Mouse (Mus musculus) hindbrain, embryonic 14.5 days (tissue): ENCODE results near the gene Zfp811. TPM values are rescaled to one million over a fixed set of nuclear protein-coding genes. Genes with fewer than 3 reads are reported as not detected.

Source experiments
- ATAC-seq: fragments of 200-750 bp; cut with Nextera tagmentation; 2 replicates; pipeline ENCODE4 v1.8.0; 2017; ENCODE audit warnings: moderate number of reproducible peaks, mild to moderate bottlenecking, moderate TSS enrichment, moderate library complexity; ENCODE audit not compliant: low FRiP score
- DNase-seq: peaks from one replicate; pipeline ENCODE4 v3.0.0-alpha.2; 2015; ENCODE audit warnings: low spot score
- H3K27ac ChIP-seq: fragments of 300-500 bp; sonication (generic); 2 replicates; pipeline ENCODE4 v1.5.1; 2014; ENCODE audit warnings: mild to moderate bottlenecking, moderate library complexity
- H3K27me3 ChIP-seq: fragments of 300-500 bp; sonication (generic); 2 replicates; pipeline ENCODE4 v1.6.1; 2014; ENCODE audit warnings: mild to moderate bottlenecking, low read length, mixed read lengths; ENCODE audit not compliant: control insufficient read depth, insufficient read depth
- H3K36me3 ChIP-seq: fragments of 300-500 bp; sonication (generic); replicated peaks from 2 replicates; pipeline ENCODE4 v1.6.1; 2014; ENCODE audit not compliant: control insufficient read depth, insufficient read depth
- H3K4me1 ChIP-seq: fragments of 300-500 bp; sonication (generic); replicated peaks from 2 replicates; pipeline ENCODE4 v1.6.1; 2014; ENCODE audit warnings: antibody characterized with exemption, low read length, mixed read lengths; ENCODE audit not compliant: control insufficient read depth, insufficient read depth
- H3K4me2 ChIP-seq: fragments of 300-500 bp; sonication (generic); replicated peaks from 2 replicates; pipeline ENCODE4 v1.6.1; 2014; ENCODE audit warnings: mild to moderate bottlenecking, moderate library complexity
- H3K4me3 ChIP-seq: fragments of 300-500 bp; sonication (generic); replicated peaks from 2 replicates; pipeline ENCODE4 v1.5.1; 2014; ENCODE audit warnings: mild to moderate bottlenecking, low read length
- H3K9ac ChIP-seq: fragments of 300-500 bp; sonication (generic); 2 replicates; pipeline ENCODE4 v1.6.1; 2014
- H3K9me3 ChIP-seq: fragments of 300-500 bp; sonication (generic); 2 replicates; pipeline ENCODE4 v1.6.1; 2016; ENCODE audit warnings: low read length; ENCODE audit not compliant: control insufficient read depth
- WGBS: fragments of 180-500 bp; shearing (Covaris S2); extraction: QIAGEN DNeasy Blood & Tissue Kit; methylation state at CpG from one replicate; pipeline ENCODE4 v1.1.7; 2014; 5-methylcytosine and 5-hydroxymethylcytosine counted together
- polyA plus RNA-seq: library from polyadenylated mRNA; unstranded; fragments of >200 nt; fragmentation: Nextera tagmentation; extraction: Ambion mirVana; gene quantifications from 2 replicates; pipeline ENCODE4 v1.2.1, GENCODE M21; 2014

Zfp811 gene
- polyA plus RNA-seq, 1 experiment from 2014 or later, result 46.8 TPM

GRCm38 (mm10) chr17:32814136-32814535 lies 4.4 kb upstream of the Zfp811 start:
- H3K4me2 ChIP-seq, result no peak overlapping the region
- H3K9me3 ChIP-seq, result no peaks in the 10 kb centered on the region
- peaks cover 35% of the 10 kb centered on the region for H3K36me3 ChIP-seq
- H3K4me3 ChIP-seq, result no peak overlapping the region
- 78% methylated on average over 7 of the region's 7 CpGs for WGBS
- H3K27ac ChIP-seq, result no peak overlapping the region
- no peak for DNase-seq
- ATAC-seq, result no peak
- no peaks in the 10 kb centered on the region for H3K27me3 ChIP-seq
- H3K4me1 ChIP-seq, result 0 out of 2 replicates have a peak, but pooled peaks cover 7% of the 10 kb centered on the region
- H3K9ac ChIP-seq, result no peak overlapping the region

DNA sequence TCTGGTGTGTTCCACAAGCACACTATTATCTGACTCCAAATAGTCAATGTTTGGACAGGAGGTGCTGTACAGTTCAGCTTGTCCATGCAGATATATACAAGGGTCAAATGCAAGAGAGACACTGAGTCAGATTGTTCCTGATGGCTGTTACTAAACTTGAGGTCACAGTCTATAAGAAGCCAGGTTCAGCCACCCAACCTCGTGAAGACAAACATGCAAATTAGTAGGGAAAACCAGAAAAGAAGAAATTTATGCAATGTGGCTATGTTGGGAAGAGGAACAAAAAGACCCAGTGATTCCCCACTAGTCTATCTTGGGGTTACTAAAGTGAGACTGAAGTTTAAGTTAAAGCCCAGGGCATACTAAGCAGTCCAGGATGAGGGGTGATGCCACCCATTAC lies 917 bp upstream of the Zfp811 start:
- Histone ChIP-seq H3K36me3 (peaks cover 10% of the 10 kb centered on the region; the same call in 1 of the 2 replicates), H3K27ac (peak overlapping the region; percentile 62), H3K9ac (no peak overlapping the region), H3K4me3 (no peak overlapping the region), H3K4me2 (peak overlapping the region; percentile 78), H3K4me1 (peaks cover 28% of the 10 kb centered on the region), H3K9me3 (no peaks in the 10 kb centered on the region), H3K27me3 (no peaks in the 10 kb centered on the region)
- no peak for DNase-seq
- no peak for ATAC-seq
- 15% methylated on average over 1 of the region's 1 CpGs for WGBS

DNA sequence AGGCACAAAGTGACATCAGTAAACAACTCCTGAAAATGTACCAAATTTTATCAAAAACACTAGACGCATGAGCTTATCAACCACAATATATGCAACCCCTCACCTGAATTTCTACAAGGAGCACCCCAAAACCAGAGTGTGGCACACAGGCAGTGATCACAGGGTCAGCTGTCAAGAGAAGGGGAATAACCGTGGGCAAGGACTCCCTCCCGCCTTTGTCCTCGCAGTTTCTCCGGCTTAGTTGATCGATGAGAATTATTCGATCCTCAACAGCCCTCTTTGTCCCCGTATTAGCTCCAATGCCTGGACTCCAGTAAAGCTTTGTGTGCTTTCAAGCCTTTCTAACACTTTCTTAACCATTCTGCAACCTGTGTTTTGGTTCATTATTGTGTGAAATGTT lies 810 bp downstream of the Zfp811 start:
- Histone ChIP-seq H3K36me3 (no peaks in the 10 kb centered on the region), H3K4me3 (peak overlapping the region; percentile 64), H3K4me2 (peak overlapping the region; percentile 78), H3K4me1 (peaks cover 30% of the 10 kb centered on the region), H3K27ac (peak overlapping the region; percentile 94), H3K9ac (peak overlapping the region; percentile 94), H3K27me3 (no peaks in the 10 kb centered on the region), H3K9me3 (no peaks in the 10 kb centered on the region)
- no peak; the same call in 1 of the 2 replicates for ATAC-seq
- 5% methylated on average over 8 of the region's 8 CpGs for WGBS
- DNase-seq, result peak; percentile 66

DNA sequence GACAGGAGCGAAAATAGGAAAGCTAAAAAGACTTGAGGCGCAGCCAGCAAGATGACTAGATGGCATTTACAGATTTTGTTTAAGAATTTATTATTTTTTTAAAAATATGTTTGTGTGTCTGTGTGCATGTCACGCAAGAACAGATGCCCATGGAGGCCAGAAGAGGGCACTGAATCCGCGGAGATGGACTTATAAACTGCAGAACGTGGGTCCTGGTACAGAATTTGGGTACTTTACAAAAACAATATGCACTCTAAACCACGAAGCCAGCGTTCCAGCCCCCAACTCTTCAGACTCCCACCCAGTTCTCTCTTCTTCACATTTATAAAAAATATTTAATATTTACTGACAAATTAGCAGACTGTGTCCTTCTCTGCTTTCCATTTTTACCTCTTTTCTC lies 20.5 kb downstream of the Zfp811 start:
- Histone ChIP-seq H3K27me3 (no peaks in the 10 kb centered on the region), H3K4me1 (peaks cover 23% of the 10 kb centered on the region), H3K9me3 (no peaks in the 10 kb centered on the region), H3K36me3 (peaks cover 27% of the 10 kb centered on the region), H3K4me2 (no peak overlapping the region), H3K4me3 (no peak overlapping the region), H3K27ac (no peak overlapping the region), H3K9ac (no peak overlapping the region)
- ATAC-seq (no peak), DNase-seq (no peak)
- WGBS, result 78% methylated on average over 8 of the region's 8 CpGs

- no peaks in the 10 kb centered on the region for H3K9me3 ChIP-seq
- H3K4me1 ChIP-seq, result peaks cover 23% of the 10 kb centered on the region
- ATAC-seq, result no peak
- peak overlapping the region; percentile 73 for H3K4me3 ChIP-seq
- no peak for DNase-seq
- peak overlapping the region; percentile 79 for H3K4me2 ChIP-seq
- H3K36me3 ChIP-seq, result peaks cover 27% of the 10 kb centered on the region
- no peak overlapping the region for H3K27ac ChIP-seq
- H3K9ac ChIP-seq, result peak overlapping the region; percentile 86
- WGBS, result 16% methylated on average over 9 of the region's 9 CpGs
- no peaks in the 10 kb centered on the region for H3K27me3 ChIP-seq
These were observed 21.2 kb downstream of the Zfp811 start for GRCm38 (mm10) chr17:32788576-32788975.

DNA sequence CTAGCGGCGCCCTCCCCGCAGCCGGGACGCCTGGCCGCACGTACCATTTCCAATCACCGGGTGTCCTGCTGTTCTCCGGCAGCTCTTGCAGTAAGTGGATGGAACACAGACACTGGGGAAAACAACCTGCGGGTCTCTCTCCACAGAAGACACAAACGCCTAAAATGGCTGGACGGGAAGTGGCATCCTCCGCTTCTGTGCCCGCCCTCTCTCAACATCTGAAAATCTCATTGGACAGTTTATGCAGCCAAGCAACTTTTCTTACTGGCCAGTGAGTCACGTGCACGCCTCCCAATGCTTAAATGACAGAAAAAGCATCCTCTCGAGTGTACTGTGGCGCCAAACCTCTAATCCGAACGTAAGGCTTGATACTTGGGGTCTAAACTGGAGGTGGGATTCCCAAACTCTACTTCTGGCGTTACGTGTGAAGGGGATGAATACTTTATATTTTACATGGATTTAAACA lies 21.6 kb downstream of the Zfp811 start, which contains the start of gene Zfp871:
Gene Zfp871 (minus strand): TSS at position 194 of the 466 bp plus-strand sequence.
- H3K4me2 ChIP-seq, result peak within 1 kb of the TSS; percentile 79
- ATAC-seq (peak; percentile 98), DNase-seq (peak; percentile 93)
- WGBS, result under 1% methylated on average over 22 of the region's 22 CpGs
- no peaks in the 10 kb centered on the region for H3K9me3 ChIP-seq
- H3K27me3 ChIP-seq, result no peaks in the 10 kb centered on the region
- H3K4me1 ChIP-seq, result peaks cover 23% of the 10 kb centered on the region
- H3K36me3 ChIP-seq, result peaks cover 29% of the 10 kb centered on the region
- H3K27ac ChIP-seq, result peak within 1 kb of the TSS; percentile 95
- peak within 1 kb of the TSS; percentile 86 for H3K9ac ChIP-seq
- H3K4me3 ChIP-seq, result peak within 1 kb of the TSS; percentile 73

GRCm38 (mm10) chr17:32787436-32788093 lies 22.2 kb downstream of the Zfp811 start:
- no peaks in the 10 kb centered on the region for H3K9me3 ChIP-seq
- peak; percentile 29 for DNase-seq
- peak overlapping the region; percentile 79 for H3K4me2 ChIP-seq
- H3K27me3 ChIP-seq, result no peaks in the 10 kb centered on the region
- H3K27ac ChIP-seq, result peak overlapping the region; percentile 95
- H3K9ac ChIP-seq, result peak overlapping the region; percentile 86
- ATAC-seq, result peak; percentile 85
- 1% methylated on average over 31 of the region's 31 CpGs for WGBS
- peaks cover 31% of the 10 kb centered on the region for H3K36me3 ChIP-seq
- H3K4me1 ChIP-seq, result peaks cover 23% of the 10 kb centered on the region
- H3K4me3 ChIP-seq, result peak overlapping the region; percentile 73

GRCm38 (mm10) chr17:32786944-32787343 lies 22.8 kb downstream of the Zfp811 start:
- peak; percentile 4 for DNase-seq
- peak overlapping the region; percentile 86 for H3K9ac ChIP-seq

GRCm38 (mm10) chr17:32785656-32786055 lies 24.1 kb downstream of the Zfp811 start:
- ATAC-seq (no peak), DNase-seq (peak; percentile 13)
- Histone ChIP-seq H3K9me3 (no peaks in the 10 kb centered on the region), H3K9ac (no peak overlapping the region), H3K36me3 (peaks cover 31% of the 10 kb centered on the region), H3K27me3 (no peaks in the 10 kb centered on the region), H3K4me3 (no peak overlapping the region), H3K4me1 (peaks cover 23% of the 10 kb centered on the region), H3K4me2 (peak overlapping the region; percentile 23; the same call in 1 of the 2 replicates), H3K27ac (no peak overlapping the region)
- WGBS, result 93% methylated on average over 3 of the region's 3 CpGs

More at GRCm38 (mm10) chr17:32786944-32787343, 22.8 kb downstream of the Zfp811 start:
- H3K9me3 ChIP-seq, result no peaks in the 10 kb centered on the region
- no peaks in the 10 kb centered on the region for H3K27me3 ChIP-seq
- H3K4me3 ChIP-seq, result peak overlapping the region; percentile 73
- no peak for ATAC-seq
- peaks cover 31% of the 10 kb centered on the region for H3K36me3 ChIP-seq
- peak overlapping the region; percentile 79 for H3K4me2 ChIP-seq
- H3K27ac ChIP-seq, result no peak overlapping the region
- 72% methylated on average over 6 of the region's 6 CpGs for WGBS
- H3K4me1 ChIP-seq, result peaks cover 23% of the 10 kb centered on the region
